Mouse (Mus musculus) liver, postnatal 0 days (tissue): ENCODE results near the gene Aqp1. TPM values are rescaled to one million over a fixed set of nuclear protein-coding genes. Genes with fewer than 3 reads are reported as not detected.

Experiments used
- ATAC-seq: fragments of 200-750 bp; cut with Nextera tagmentation; 2 replicates; pipeline ENCODE4 v1.8.0; 2017; ENCODE audit warnings: mild to moderate bottlenecking, moderate library complexity
- DNase-seq: peaks from one replicate; pipeline ENCODE4 v3.0.0-alpha.2; 2016
- H3K27ac ChIP-seq: fragments of 300-500 bp; sonication (generic); 2 replicates; pipeline ENCODE4 v1.5.1; 2014; ENCODE audit warnings: antibody characterized with exemption, moderate library complexity, mild to moderate bottlenecking, low read depth
- H3K27me3 ChIP-seq: fragments of 300-500 bp; sonication (generic); 2 replicates; pipeline ENCODE4 v1.6.1; 2014; ENCODE audit warnings: low read length, control low read depth, mixed read lengths; ENCODE audit not compliant: insufficient read depth
- H3K36me3 ChIP-seq: fragments of 300-500 bp; sonication (generic); replicated peaks from 2 replicates; pipeline ENCODE4 v1.6.1; 2014; ENCODE audit warnings: mild to moderate bottlenecking, control low read depth, low read length, moderate library complexity, mixed read lengths; ENCODE audit not compliant: insufficient read depth
- H3K4me1 ChIP-seq: fragments of 300-500 bp; sonication (generic); 2 replicates; pipeline ENCODE4 v1.6.1; 2014; ENCODE audit warnings: antibody characterized with exemption, mild to moderate bottlenecking, control low read depth; ENCODE audit not compliant: insufficient read depth
- H3K4me2 ChIP-seq: fragments of 300-500 bp; sonication (generic); 2 replicates; pipeline ENCODE4 v1.6.1; 2014; ENCODE audit warnings: low read depth, mild to moderate bottlenecking, low read length, moderate library complexity, mixed read lengths
- H3K4me3 ChIP-seq: fragments of 300-500 bp; sonication (generic); 2 replicates; pipeline ENCODE4 v1.5.1; 2014; ENCODE audit warnings: low read depth, low read length
- H3K9ac ChIP-seq: fragments of 300-500 bp; sonication (generic); replicated peaks from 2 replicates; pipeline ENCODE4 v1.6.1; 2014; ENCODE audit warnings: mild to moderate bottlenecking, moderate library complexity
- H3K9me3 ChIP-seq: fragments of 300-500 bp; sonication (generic); 2 replicates; pipeline ENCODE4 v1.6.1; 2016; ENCODE audit warnings: mild to moderate bottlenecking, control low read depth, low read length, mixed read lengths
- CTCF ChIP-seq: sonication (generic); IDR thresholded peaks from 2 replicates; pipeline ENCODE4 v1.5.1; 2016; ENCODE audit warnings: antibody characterized with exemption, low read depth
- EP300 ChIP-seq: IDR thresholded peaks from 2 replicates; pipeline ENCODE4 v1.6.1; 2016; ENCODE audit warnings: antibody characterized with exemption, low read depth, mild to moderate bottlenecking
- WGBS: fragments of 180-500 bp; shearing (Covaris S2); extraction: QIAGEN DNeasy Blood & Tissue Kit; methylation state at CpG from one replicate; pipeline ENCODE4 v1.1.7; 2014; ENCODE audit not compliant: insufficient replicate concordance; 5-methylcytosine and 5-hydroxymethylcytosine counted together
- polyA plus RNA-seq: library from polyadenylated mRNA; unstranded; fragments of >200 nt; fragmentation: Nextera tagmentation; extraction: Ambion mirVana; gene quantifications from 2 replicates; pipeline ENCODE4 v1.2.1, GENCODE M21; 2015

Gene Aqp1
- polyA plus RNA-seq, 1 experiment from 2014 or later: 134 TPM

GRCm38 (mm10) chr6:55370831-55371230 lies 34.6 kb downstream of the Aqp1 start:
- Histone ChIP-seq H3K27ac (peak overlapping the region; percentile 53), H3K27me3 (no peaks in the 10 kb centered on the region), H3K9ac (no peak overlapping the region), H3K9me3 (0 out of 2 replicates have a peak, but pooled peaks cover 4% of the 10 kb centered on the region), H3K4me2 (peak overlapping the region; percentile 13), H3K36me3 (no peaks in the 10 kb centered on the region), H3K4me1 (peaks cover 3% of the 10 kb centered on the region; the same call in 1 of the 2 replicates), H3K4me3 (no peak overlapping the region)
- TF ChIP-seq EP300 (peak; percentile 90), CTCF (no peak)
- no peak for DNase-seq
- ATAC-seq: peak; percentile 70
- WGBS: 29% methylated on average over 6 of the region's 6 CpGs

- WGBS: 72% methylated on average over 6 of the region's 6 CpGs
- no peak for DNase-seq
- peaks cover 9% of the 10 kb centered on the region for H3K4me1 ChIP-seq
- TF ChIP-seq EP300: no peak
- TF ChIP-seq CTCF: no peak
- no peak within 1 kb of the TSS for H3K27ac ChIP-seq
- H3K9ac ChIP-seq: no peak within 1 kb of the TSS
- no peaks in the 10 kb centered on the region for H3K36me3 ChIP-seq
- no peaks in the 10 kb centered on the region for H3K27me3 ChIP-seq
- no peak within 1 kb of the TSS for H3K4me2 ChIP-seq
- H3K4me3 ChIP-seq: no peak within 1 kb of the TSS
- ATAC-seq: no peak
- 0 out of 2 replicates have a peak, but pooled peaks cover 3% of the 10 kb centered on the region for H3K9me3 ChIP-seq
Observed at GRCm38 (mm10) chr6:55376076-55376475, 39.8 kb downstream of the Aqp1 start, which contains the start of gene Ghrhr. Ghrhr (plus strand) TSS chr6:55376295.

- H3K36me3 ChIP-seq: no peaks in the 10 kb centered on the region
- H3K27ac ChIP-seq: no peak overlapping the region
- H3K27me3 ChIP-seq: no peaks in the 10 kb centered on the region
- TF ChIP-seq EP300: no peak
- TF ChIP-seq CTCF: no peak
- no peaks in the 10 kb centered on the region for H3K9me3 ChIP-seq
- H3K4me2 ChIP-seq: no peak overlapping the region
- no peak overlapping the region for H3K4me3 ChIP-seq
- H3K4me1 ChIP-seq: peaks cover 9% of the 10 kb centered on the region
- WGBS: 73% methylated on average over 5 of the region's 5 CpGs
- no peak overlapping the region for H3K9ac ChIP-seq
- ATAC-seq (no peak), DNase-seq (no peak)
Observed at GRCm38 (mm10) chr6:55376511-55376910, 40.3 kb downstream of the Aqp1 start.

GRCm38 (mm10) chr6:55377461-55377860 lies 41.2 kb downstream of the Aqp1 start:
- Histone ChIP-seq H3K4me1 (peaks cover 9% of the 10 kb centered on the region), H3K4me2 (no peak overlapping the region), H3K9ac (no peak overlapping the region), H3K27ac (no peak overlapping the region), H3K4me3 (no peak overlapping the region), H3K27me3 (no peaks in the 10 kb centered on the region), H3K9me3 (no peaks in the 10 kb centered on the region), H3K36me3 (no peaks in the 10 kb centered on the region)
- no peak for ATAC-seq
- TF ChIP-seq CTCF (no peak), EP300 (no peak)
- DNase-seq: no peak
- WGBS: 58% methylated on average over 4 of the region's 4 CpGs

- peak; percentile 52 for DNase-seq
- H3K4me2 ChIP-seq: no peak overlapping the region
- H3K4me3 ChIP-seq: no peak overlapping the region
- no peak overlapping the region for H3K27ac ChIP-seq
- 42% methylated on average over 3 of the region's 3 CpGs for WGBS
- no peaks in the 10 kb centered on the region for H3K9me3 ChIP-seq
- H3K4me1 ChIP-seq: peaks cover 12% of the 10 kb centered on the region
- no peaks in the 10 kb centered on the region for H3K27me3 ChIP-seq
- no peaks in the 10 kb centered on the region for H3K36me3 ChIP-seq
- no peak overlapping the region for H3K9ac ChIP-seq
- peak; percentile 61 for ATAC-seq
- TF ChIP-seq EP300 (no peak), CTCF (peak; percentile 89)
Observed at GRCm38 (mm10) chr6:55379641-55380335, 43.6 kb downstream of the Aqp1 start.

GRCm38 (mm10) chr6:55381966-55382365 lies 45.7 kb downstream of the Aqp1 start:
- Histone ChIP-seq H3K4me2 (no peak overlapping the region), H3K9me3 (no peaks in the 10 kb centered on the region), H3K27ac (no peak overlapping the region), H3K4me3 (no peak overlapping the region), H3K4me1 (peaks cover 12% of the 10 kb centered on the region), H3K9ac (no peak overlapping the region), H3K27me3 (no peaks in the 10 kb centered on the region), H3K36me3 (no peaks in the 10 kb centered on the region)
- 89% methylated on average over 4 of the region's 4 CpGs for WGBS
- TF ChIP-seq CTCF (no peak), EP300 (no peak)
- ATAC-seq (no peak), DNase-seq (no peak)
